Mouse (Mus musculus): ENCODE measurements around the gene Miga1. TPM values are rescaled to one million over a fixed set of nuclear protein-coding genes. Genes with fewer than 3 reads are reported as not detected.
"Not testable (repeated sequence)": the region's sequence is repeated elsewhere in the genome, so short reads cannot be mapped to it uniquely, and the experiment has no call there.

The Miga1 gene
- polyA plus RNA-seq, 1 experiment from 2014 or later, result 26.3 TPM

DNA sequence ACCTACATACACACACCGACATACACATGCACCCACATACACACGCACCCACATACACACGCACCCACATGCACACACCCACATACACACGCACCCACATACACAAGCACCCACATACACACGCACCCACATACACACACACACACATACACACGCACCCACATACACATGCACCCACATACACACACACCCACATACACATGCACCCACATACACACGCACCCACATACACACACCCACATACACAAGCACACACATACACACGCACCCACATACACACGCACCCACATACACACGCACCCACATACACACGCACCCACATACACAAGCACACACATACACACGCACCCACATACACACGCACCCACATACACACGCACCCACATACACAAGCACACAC, 25.5 kb downstream of the Miga1 start:
- not testable (repeated sequence) for H3K4me2 ChIP-seq (ENCODE audit: low read depth, low read length, severe bottlenecking); ATAC-seq (replicated peaks; ENCODE audit: low FRiP score); DNase-seq (ENCODE audit: low spot score); H3K27ac ChIP-seq (ENCODE audit: low read depth, low read length); H3K9me3 ChIP-seq (ENCODE audit: control insufficient read depth, low read length); H3K4me1 ChIP-seq (replicated peaks; ENCODE audit: control insufficient read depth, insufficient read depth, low read length); H3K9ac ChIP-seq (ENCODE audit: low read length); H3K36me3 ChIP-seq (ENCODE audit: control insufficient read depth, insufficient read depth, low read length); H3K27me3 ChIP-seq (ENCODE audit: control insufficient read depth, insufficient read depth, low read length); H3K4me3 ChIP-seq (ENCODE audit: low read depth, low read length)
- 79% methylated on average over 14 of the region's 14 CpGs for WGBS

DNA sequence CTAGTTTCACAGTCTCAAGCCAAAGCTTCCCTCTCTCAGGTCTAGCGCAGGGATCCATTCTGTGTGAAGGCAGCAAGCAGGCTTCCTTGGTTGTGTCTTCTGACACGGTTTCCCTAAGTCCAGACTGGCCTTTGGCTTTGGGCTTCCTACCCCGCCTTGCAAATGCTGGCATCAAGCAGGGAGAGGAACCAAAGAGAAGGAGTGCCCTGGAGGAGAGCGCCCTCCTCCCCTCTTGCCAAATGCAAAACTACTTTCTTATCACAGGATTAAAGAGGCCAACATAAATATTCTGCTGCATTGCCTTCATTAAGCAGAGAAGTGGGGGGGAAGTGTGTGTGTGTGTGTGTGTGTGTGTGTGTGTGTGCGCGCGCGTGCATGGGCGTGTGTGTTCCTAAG, 31.0 kb downstream of the Miga1 start:
- whole genome bisulfite sequencing, result 93% methylated on average over 9 of the region's 9 CpGs
- H3K4me1 ChIP-seq (replicated peaks; ENCODE audit: control insufficient read depth, insufficient read depth, low read length), result no peaks in the 10 kb centered on the region
- H3K9ac ChIP-seq (ENCODE audit: low read length), result no peak overlapping the region
- H3K27me3 ChIP-seq (ENCODE audit: control insufficient read depth, insufficient read depth, low read length), result no peaks in the 10 kb centered on the region
- H3K27ac ChIP-seq (ENCODE audit: low read depth, low read length), result no peak overlapping the region
- H3K36me3 ChIP-seq (ENCODE audit: control insufficient read depth, insufficient read depth, low read length), result no peaks in the 10 kb centered on the region; the same call in 1 of the 2 replicates
- H3K4me2 ChIP-seq (ENCODE audit: low read depth, low read length, severe bottlenecking), result no peak overlapping the region
- no peak overlapping the region for H3K4me3 ChIP-seq (ENCODE audit: low read depth, low read length)
- DNase-seq (ENCODE audit: low spot score) (no peak), ATAC-seq (replicated peaks; ENCODE audit: low FRiP score) (no peak)
- H3K9me3 ChIP-seq (ENCODE audit: control insufficient read depth, low read length), result no peaks in the 10 kb centered on the region

DNA sequence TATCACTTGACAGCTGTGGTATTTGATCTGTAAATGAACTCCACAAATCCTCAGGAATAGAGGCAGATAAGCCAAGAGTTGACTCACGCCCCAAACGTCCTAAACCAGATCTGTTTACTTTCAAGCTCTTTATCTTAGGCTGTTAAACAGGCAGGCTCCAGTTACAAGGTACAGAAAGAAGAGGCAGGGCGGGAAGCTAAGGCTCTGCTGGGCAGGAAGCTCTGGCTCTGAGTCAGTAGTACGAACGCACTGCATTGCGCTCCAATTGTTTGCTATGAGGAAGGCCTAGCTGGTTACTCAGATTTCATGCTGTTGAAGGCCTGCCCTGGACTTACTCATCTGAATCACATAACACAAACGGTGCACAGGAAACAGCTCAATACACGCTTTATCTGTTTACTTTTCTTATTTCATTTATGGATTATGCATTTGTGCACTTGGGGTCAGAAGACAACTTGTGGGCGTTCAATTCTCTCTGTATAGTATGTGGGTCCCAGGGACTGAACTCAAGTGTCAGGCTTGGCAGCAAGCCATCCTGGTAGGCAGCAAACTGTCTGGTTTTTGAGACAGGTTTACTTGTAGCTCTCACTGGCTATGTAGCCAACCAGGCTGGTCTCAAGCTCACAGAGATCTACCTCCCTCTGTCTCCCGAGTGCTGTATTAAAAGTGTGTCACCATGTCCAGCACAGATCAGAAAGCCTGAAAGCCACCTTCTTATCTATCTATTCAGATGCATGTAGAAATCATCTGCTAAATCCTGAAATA, 31.5 kb downstream of the Miga1 start:
- H3K9ac ChIP-seq (ENCODE audit: low read length), result no peak overlapping the region
- no peak for DNase-seq (ENCODE audit: low spot score)
- no peak overlapping the region for H3K4me2 ChIP-seq (ENCODE audit: low read depth, low read length, severe bottlenecking)
- H3K4me3 ChIP-seq (ENCODE audit: low read depth, low read length), result no peak overlapping the region
- 78% methylated on average over 10 of the region's 10 CpGs for WGBS
- H3K4me1 ChIP-seq (replicated peaks; ENCODE audit: control insufficient read depth, insufficient read depth, low read length), result no peaks in the 10 kb centered on the region
- no peak for ATAC-seq (replicated peaks; ENCODE audit: low FRiP score)
- no peaks in the 10 kb centered on the region for H3K9me3 ChIP-seq (ENCODE audit: control insufficient read depth, low read length)
- H3K27ac ChIP-seq (ENCODE audit: low read depth, low read length), result no peak overlapping the region
- H3K36me3 ChIP-seq (ENCODE audit: control insufficient read depth, insufficient read depth, low read length), result no peaks in the 10 kb centered on the region; the same call in 1 of the 2 replicates
- H3K27me3 ChIP-seq (ENCODE audit: control insufficient read depth, insufficient read depth, low read length), result no peaks in the 10 kb centered on the region

DNA sequence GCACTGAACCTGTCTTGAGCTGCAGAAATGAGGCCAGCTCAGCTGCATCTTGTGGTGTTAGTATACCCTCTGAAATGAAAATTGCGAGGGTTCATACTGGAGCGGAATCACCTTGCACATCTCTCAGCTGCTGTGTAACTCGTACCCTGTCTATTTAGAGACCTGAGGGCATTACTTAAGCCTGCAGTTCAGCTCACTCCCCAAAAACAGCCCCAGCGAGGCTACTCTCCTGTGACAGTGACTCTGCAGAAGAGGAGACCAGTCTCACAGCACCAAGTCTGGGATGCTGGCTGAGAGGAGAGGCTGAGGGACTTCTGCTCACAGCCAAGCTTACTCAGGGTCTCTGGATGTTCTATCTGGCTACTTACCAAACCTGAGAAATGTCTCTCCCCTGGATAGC, 34.2 kb downstream of the Miga1 start:
- 83% methylated on average over 4 of the region's 4 CpGs for WGBS
- Histone ChIP-seq H3K4me2 (ENCODE audit: low read depth, low read length, severe bottlenecking) (no peak overlapping the region), H3K36me3 (ENCODE audit: control insufficient read depth, insufficient read depth, low read length) (no peaks in the 10 kb centered on the region; the same call in 1 of the 2 replicates), H3K27ac (ENCODE audit: low read depth, low read length) (no peak overlapping the region), H3K4me1 (replicated peaks; ENCODE audit: control insufficient read depth, insufficient read depth, low read length) (no peaks in the 10 kb centered on the region), H3K27me3 (ENCODE audit: control insufficient read depth, insufficient read depth, low read length) (no peaks in the 10 kb centered on the region), H3K9ac (ENCODE audit: low read length) (no peak overlapping the region), H3K9me3 (ENCODE audit: control insufficient read depth, low read length) (no peaks in the 10 kb centered on the region), H3K4me3 (ENCODE audit: low read depth, low read length) (no peak overlapping the region)
- no peak for ATAC-seq (replicated peaks; ENCODE audit: low FRiP score)
- no peak for DNase-seq (ENCODE audit: low spot score)

DNA sequence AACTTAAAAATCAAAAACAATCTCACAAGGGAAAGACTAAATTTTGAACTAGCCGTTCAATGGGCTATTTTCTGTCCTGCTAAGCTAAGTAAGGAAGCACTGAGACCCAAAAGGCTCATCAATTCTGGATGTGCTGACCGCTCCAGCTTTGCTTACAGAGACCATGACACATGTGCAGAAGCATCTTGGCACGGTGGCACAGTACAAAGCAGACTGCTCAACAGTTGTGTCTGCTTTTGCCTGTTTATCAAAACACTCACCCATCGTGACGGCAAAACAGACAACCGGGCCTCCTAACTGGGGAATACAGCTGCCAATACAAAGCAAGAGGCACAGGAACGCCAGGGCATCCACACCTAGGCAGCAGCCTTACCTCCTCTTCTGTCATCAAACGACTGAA, 35.1 kb downstream of the Miga1 start:
- H3K27me3 ChIP-seq (ENCODE audit: control insufficient read depth, insufficient read depth, low read length), result no peaks in the 10 kb centered on the region
- no peaks in the 10 kb centered on the region; the same call in 1 of the 2 replicates for H3K36me3 ChIP-seq (ENCODE audit: control insufficient read depth, insufficient read depth, low read length)
- H3K4me1 ChIP-seq (replicated peaks; ENCODE audit: control insufficient read depth, insufficient read depth, low read length), result no peaks in the 10 kb centered on the region
- H3K9me3 ChIP-seq (ENCODE audit: control insufficient read depth, low read length), result no peaks in the 10 kb centered on the region
- ATAC-seq (replicated peaks; ENCODE audit: low FRiP score), result no peak
- no peak overlapping the region for H3K4me2 ChIP-seq (ENCODE audit: low read depth, low read length, severe bottlenecking)
- no peak overlapping the region for H3K9ac ChIP-seq (ENCODE audit: low read length)
- no peak overlapping the region for H3K4me3 ChIP-seq (ENCODE audit: low read depth, low read length)
- DNase-seq (ENCODE audit: low spot score), result no peak
- no peak overlapping the region for H3K27ac ChIP-seq (ENCODE audit: low read depth, low read length)
- WGBS, result 90% methylated on average over 8 of the region's 8 CpGs

- no peak for ATAC-seq (replicated peaks; ENCODE audit: low FRiP score)
- Histone ChIP-seq H3K9me3 (ENCODE audit: control insufficient read depth, low read length) (no peaks in the 10 kb centered on the region), H3K27ac (ENCODE audit: low read depth, low read length) (no peak overlapping the region), H3K27me3 (ENCODE audit: control insufficient read depth, insufficient read depth, low read length) (no peaks in the 10 kb centered on the region), H3K4me2 (ENCODE audit: low read depth, low read length, severe bottlenecking) (no peak overlapping the region), H3K36me3 (ENCODE audit: control insufficient read depth, insufficient read depth, low read length) (no peaks in the 10 kb centered on the region; the same call in 1 of the 2 replicates), H3K4me3 (ENCODE audit: low read depth, low read length) (no peak overlapping the region), H3K4me1 (replicated peaks; ENCODE audit: control insufficient read depth, insufficient read depth, low read length) (no peaks in the 10 kb centered on the region), H3K9ac (ENCODE audit: low read length) (no peak overlapping the region)
- 72% methylated on average over 6 of the region's 6 CpGs for WGBS
- DNase-seq (ENCODE audit: low spot score), result no peak
Observed at GRCm38 (mm10) chr3:152304093-152304815, 36.0 kb downstream of the Miga1 start.

GRCm38 (mm10) chr3:152302991-152303390, 37.2 kb downstream of the Miga1 start:
- ATAC-seq (replicated peaks; ENCODE audit: low FRiP score) (no peak), DNase-seq (ENCODE audit: low spot score) (no peak)
- no peaks in the 10 kb centered on the region for H3K27me3 ChIP-seq (ENCODE audit: control insufficient read depth, insufficient read depth, low read length)
- H3K27ac ChIP-seq (ENCODE audit: low read depth, low read length), result no peak overlapping the region
- no peak overlapping the region for H3K4me3 ChIP-seq (ENCODE audit: low read depth, low read length)
- H3K9ac ChIP-seq (ENCODE audit: low read length), result no peak overlapping the region
- H3K9me3 ChIP-seq (ENCODE audit: control insufficient read depth, low read length), result no peaks in the 10 kb centered on the region
- no peaks in the 10 kb centered on the region; the same call in 1 of the 2 replicates for H3K36me3 ChIP-seq (ENCODE audit: control insufficient read depth, insufficient read depth, low read length)
- H3K4me1 ChIP-seq (replicated peaks; ENCODE audit: control insufficient read depth, insufficient read depth, low read length), result no peaks in the 10 kb centered on the region
- H3K4me2 ChIP-seq (ENCODE audit: low read depth, low read length, severe bottlenecking), result no peak overlapping the region
- WGBS, result 79% methylated on average over 9 of the region's 9 CpGs

DNA sequence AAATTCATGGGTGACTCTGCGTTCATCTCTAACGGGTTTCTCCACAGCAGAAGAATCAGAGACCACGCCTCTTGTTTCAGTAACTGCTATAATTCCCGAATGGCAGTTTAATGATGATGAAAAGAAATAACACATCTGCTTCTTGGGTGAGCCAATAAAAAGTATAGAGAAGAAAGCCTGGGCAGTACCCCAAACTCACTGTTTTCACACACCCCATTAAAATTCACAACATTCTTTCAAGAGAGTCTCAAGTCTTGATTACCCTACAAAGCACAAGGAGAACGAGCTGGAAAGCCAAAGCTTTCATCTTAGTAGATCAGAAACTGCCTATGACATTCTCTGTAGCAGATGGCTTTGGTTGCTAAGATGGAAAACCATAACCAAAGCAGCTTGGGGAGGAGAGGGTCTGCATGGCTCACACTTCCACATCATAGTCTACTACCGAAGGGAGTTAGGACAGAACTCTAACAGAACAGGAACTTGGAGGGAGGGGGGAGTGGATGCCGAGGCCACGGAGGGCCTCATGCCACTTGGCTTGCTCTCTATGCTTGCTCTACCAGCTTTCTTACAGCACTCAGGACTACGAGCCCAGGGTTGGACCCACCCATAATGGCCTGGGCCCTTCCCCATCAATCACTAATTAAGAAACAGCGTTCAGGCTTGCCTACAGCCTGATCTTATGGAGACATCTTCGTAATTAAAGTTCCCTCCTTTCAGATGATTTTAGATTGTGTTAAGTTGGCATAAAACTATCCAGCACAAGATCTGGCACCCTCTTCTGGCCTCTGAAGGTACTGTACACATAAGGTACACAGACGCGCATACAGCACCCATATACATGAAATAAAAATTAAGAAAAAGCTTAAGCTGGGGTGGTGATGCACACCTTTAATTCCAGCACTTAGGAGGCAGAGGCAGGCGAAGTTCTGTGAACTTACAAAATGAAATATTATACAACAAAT, 39.5 kb downstream of the Miga1 start:
- Histone ChIP-seq H3K4me1 (replicated peaks; ENCODE audit: control insufficient read depth, insufficient read depth, low read length) (no peaks in the 10 kb centered on the region), H3K36me3 (ENCODE audit: control insufficient read depth, insufficient read depth, low read length) (no peaks in the 10 kb centered on the region), H3K27me3 (ENCODE audit: control insufficient read depth, insufficient read depth, low read length) (no peaks in the 10 kb centered on the region), H3K9me3 (ENCODE audit: control insufficient read depth, low read length) (no peaks in the 10 kb centered on the region), H3K9ac (ENCODE audit: low read length) (no peak overlapping the region), H3K4me2 (ENCODE audit: low read depth, low read length, severe bottlenecking) (no peak overlapping the region), H3K4me3 (ENCODE audit: low read depth, low read length) (no peak overlapping the region), H3K27ac (ENCODE audit: low read depth, low read length) (no peak overlapping the region)
- 93% methylated on average over 14 of the region's 14 CpGs for WGBS
- DNase-seq (ENCODE audit: low spot score) (no peak), ATAC-seq (replicated peaks; ENCODE audit: low FRiP score) (no peak)

All from forebrain, embryonic 11.5 days (tissue).